Mouse (Mus musculus): ENCODE data around the gene Arhgap24. TPM values are rescaled to one million over a fixed set of nuclear protein-coding genes. Genes with fewer than 3 reads are reported as not detected.

The Arhgap24 gene
- polyA plus RNA-seq, 1 experiment from 2014 or later, result 3.6 TPM

DNA sequence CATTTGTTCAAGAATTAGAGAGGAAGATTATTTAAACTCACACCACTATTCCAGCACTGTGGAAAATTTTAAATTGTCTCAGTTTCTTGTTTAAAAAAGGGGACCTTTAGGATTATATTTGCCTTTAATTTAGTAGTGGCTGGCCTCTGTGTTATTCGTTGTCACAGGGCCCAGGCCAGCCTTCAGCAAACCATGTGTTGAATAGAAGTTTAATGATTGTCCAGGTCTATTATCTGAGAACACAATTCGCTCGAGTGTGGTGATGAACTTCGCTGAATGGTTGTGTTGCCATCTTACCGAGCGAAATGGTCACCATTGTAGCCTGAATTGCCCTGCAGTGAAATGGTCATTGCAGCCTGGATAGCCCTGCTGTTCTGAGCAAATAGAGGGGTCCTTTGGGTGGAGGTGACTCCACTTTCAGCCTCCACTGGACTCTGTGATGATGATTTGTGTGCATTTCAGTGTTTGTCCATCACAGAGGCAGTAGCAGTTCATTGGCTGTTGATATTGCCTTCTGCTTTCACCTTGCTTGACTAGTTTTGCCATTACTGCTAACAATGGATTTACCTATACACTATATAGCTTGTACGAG, 329.3 kb downstream of the Arhgap24 start:
- H3K4me2 ChIP-seq (ENCODE audit: low read depth, low read length), result no peak overlapping the region
- no peak for ATAC-seq (ENCODE audit: low read depth)
- H3K9me3 ChIP-seq (replicated peaks; ENCODE audit: control insufficient read depth, low read length), result no peaks in the 10 kb centered on the region
- no peaks in the 10 kb centered on the region for H3K27me3 ChIP-seq (ENCODE audit: control insufficient read depth, insufficient read depth, low read depth, low read length)
- no peak overlapping the region for H3K9ac ChIP-seq (ENCODE audit: low read depth, low read length)
- WGBS (ENCODE audit: insufficient replicate concordance), result 50% methylated on average over 7 of the region's 7 CpGs
- H3K36me3 ChIP-seq (ENCODE audit: control insufficient read depth, insufficient read depth), result no peaks in the 10 kb centered on the region
- no peak overlapping the region for H3K27ac ChIP-seq (ENCODE audit: low read length)
- no peak overlapping the region for H3K4me3 ChIP-seq (ENCODE audit: low read depth, low read length)
- H3K4me1 ChIP-seq (ENCODE audit: control insufficient read depth, low read depth, low read length), result no peaks in the 10 kb centered on the region; the same call in 1 of the 2 replicates

DNA sequence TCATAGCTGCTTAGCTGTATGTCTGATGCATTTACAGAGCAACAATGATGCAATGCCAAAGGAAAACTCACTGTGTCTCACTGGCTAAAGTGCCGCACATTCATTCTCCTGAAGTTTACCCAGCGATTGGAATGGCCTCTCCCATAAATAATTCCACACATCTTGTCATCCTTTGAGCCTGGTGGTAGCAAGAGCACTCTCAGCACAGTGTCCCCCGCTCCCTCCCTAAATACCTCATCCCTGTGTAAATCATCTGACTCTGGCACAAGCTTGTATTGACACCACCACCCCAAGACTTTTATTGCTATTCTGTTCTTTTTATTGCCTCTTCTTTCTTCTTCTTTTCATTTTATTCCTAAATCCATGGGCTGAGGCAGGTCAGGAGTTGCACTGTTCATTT, 332.1 kb downstream of the Arhgap24 start:
- Histone ChIP-seq H3K4me3 (ENCODE audit: low read depth, low read length) (no peak overlapping the region), H3K36me3 (ENCODE audit: control insufficient read depth, insufficient read depth) (no peaks in the 10 kb centered on the region), H3K4me2 (ENCODE audit: low read depth, low read length) (no peak overlapping the region), H3K9me3 (replicated peaks; ENCODE audit: control insufficient read depth, low read length) (no peaks in the 10 kb centered on the region), H3K4me1 (ENCODE audit: control insufficient read depth, low read depth, low read length) (no peaks in the 10 kb centered on the region), H3K9ac (ENCODE audit: low read depth, low read length) (no peak overlapping the region), H3K27me3 (ENCODE audit: control insufficient read depth, insufficient read depth, low read depth, low read length) (no peaks in the 10 kb centered on the region), H3K27ac (ENCODE audit: low read length) (no peak overlapping the region)
- WGBS (ENCODE audit: insufficient replicate concordance), result 63% methylated on average over 3 of the region's 3 CpGs
- no peak for ATAC-seq (ENCODE audit: low read depth)

DNA sequence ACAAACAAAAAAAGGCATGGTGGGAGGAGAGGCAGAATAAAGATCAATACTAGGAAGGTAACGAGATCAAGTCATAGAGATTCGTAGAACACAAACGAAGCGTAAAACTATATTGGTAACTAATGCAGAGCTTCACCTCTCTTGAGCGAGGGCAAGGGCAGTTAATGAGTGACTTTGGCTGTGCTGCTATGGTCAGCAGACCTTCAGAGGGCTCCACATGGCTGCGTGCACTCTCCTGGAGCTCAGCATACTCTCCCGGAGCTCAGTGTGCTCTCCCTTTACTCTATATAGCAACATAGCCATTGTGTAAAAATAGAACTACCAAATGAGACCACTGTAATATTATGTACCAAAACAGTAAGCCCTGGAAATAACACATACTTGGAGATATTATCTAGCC, 336.4 kb downstream of the Arhgap24 start:
- Histone ChIP-seq H3K4me2 (ENCODE audit: low read depth, low read length) (no peak overlapping the region), H3K4me3 (ENCODE audit: low read depth, low read length) (no peak overlapping the region), H3K27ac (ENCODE audit: low read length) (no peak overlapping the region), H3K4me1 (ENCODE audit: control insufficient read depth, low read depth, low read length) (no peaks in the 10 kb centered on the region), H3K9ac (ENCODE audit: low read depth, low read length) (no peak overlapping the region), H3K27me3 (ENCODE audit: control insufficient read depth, insufficient read depth, low read depth, low read length) (no peaks in the 10 kb centered on the region), H3K9me3 (replicated peaks; ENCODE audit: control insufficient read depth, low read length) (no peaks in the 10 kb centered on the region), H3K36me3 (ENCODE audit: control insufficient read depth, insufficient read depth) (no peaks in the 10 kb centered on the region)
- peak; percentile 94 for ATAC-seq (ENCODE audit: low read depth)
- WGBS (ENCODE audit: insufficient replicate concordance), result 54% methylated on average over 7 of the region's 7 CpGs

DNA sequence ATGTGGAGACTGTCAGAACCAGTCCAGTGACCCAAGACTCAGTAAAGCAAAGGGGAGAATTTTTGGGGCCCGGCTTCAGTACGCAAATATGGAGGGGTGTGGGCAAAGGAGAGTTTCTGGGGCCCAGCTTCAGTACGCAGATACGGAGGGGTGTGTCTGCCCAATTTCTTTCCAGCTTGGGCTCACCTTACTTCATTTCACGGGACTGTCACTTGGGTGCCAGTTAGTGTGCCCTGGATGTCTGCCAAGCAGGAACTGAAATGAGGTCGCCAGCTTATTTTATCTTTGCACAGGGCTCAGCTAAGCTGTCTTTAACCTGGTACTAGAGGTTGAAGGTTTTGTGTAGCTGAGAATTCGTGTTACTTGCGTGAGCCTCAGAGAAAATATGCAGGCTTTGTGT, 344.3 kb downstream of the Arhgap24 start:
- no peaks in the 10 kb centered on the region for H3K9me3 ChIP-seq (replicated peaks; ENCODE audit: control insufficient read depth, low read length)
- H3K27ac ChIP-seq (ENCODE audit: low read length), result no peak overlapping the region
- no peak overlapping the region for H3K4me3 ChIP-seq (ENCODE audit: low read depth, low read length)
- H3K36me3 ChIP-seq (ENCODE audit: control insufficient read depth, insufficient read depth), result no peaks in the 10 kb centered on the region
- no peaks in the 10 kb centered on the region for H3K4me1 ChIP-seq (ENCODE audit: control insufficient read depth, low read depth, low read length)
- H3K4me2 ChIP-seq (ENCODE audit: low read depth, low read length), result no peak overlapping the region
- WGBS (ENCODE audit: insufficient replicate concordance), result 67% methylated on average over 8 of the region's 8 CpGs
- H3K27me3 ChIP-seq (ENCODE audit: control insufficient read depth, insufficient read depth, low read depth, low read length), result no peaks in the 10 kb centered on the region
- H3K9ac ChIP-seq (ENCODE audit: low read depth, low read length), result no peak overlapping the region
- ATAC-seq (ENCODE audit: low read depth), result no peak

DNA sequence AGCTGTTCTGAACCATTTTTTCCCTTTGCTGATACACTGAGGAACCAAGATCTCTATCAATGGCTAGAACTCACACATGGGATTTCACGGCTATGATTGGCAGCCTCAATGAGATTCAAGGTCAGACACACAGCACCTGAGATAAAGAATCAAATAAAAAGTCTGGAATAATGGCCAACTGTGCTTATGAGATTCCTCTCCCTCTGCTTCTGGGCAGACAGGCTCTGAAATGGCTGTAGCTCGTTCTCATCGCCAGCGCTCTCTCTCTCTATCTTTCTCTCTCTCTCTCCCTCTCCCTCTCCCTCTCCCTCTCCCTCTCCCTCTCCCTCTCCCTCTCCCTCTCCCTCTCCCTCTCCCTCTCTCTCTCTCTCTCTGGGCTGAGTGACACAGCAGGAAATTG, 357.9 kb downstream of the Arhgap24 start:
- no peaks in the 10 kb centered on the region for H3K36me3 ChIP-seq (ENCODE audit: control insufficient read depth, insufficient read depth)
- no peak for ATAC-seq (ENCODE audit: low read depth)
- WGBS (ENCODE audit: insufficient replicate concordance), result 70% methylated on average over 4 of the region's 4 CpGs

DNA sequence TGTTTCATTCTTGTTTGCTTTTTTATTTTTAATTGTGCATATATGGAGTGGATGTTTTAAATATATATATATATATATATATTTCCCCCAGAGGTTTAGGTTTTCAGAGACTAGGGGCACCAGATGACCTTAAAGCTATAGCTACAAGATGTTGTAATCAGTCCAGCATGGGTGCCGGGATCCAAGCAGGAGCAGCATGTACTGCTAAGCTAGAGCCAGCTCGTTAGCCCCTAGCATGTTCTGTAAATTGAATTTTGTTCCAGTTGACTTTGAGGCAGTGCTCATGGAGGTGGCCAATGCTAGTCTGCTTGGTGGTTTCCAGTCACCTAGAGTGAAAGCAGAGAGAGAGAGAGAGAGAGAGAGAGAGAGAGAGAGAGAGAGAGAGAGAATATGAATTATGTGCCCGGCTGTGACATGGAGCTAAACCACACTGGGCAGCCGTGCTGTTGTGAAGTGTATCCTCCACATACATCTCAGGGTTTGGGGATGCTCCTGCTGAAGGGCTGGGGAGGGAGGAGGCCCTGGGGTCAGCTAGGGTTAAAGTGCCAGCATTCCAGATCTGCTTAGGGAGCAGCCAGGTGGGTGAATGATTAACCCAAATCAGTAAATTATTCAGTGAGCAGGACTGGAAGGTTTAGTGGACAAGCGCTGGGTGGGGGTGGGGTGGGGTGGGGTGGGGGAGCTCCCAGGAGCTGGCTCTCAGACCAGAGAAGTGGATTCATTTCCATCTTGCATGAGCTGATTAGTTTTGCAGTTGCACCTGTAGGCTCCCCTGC, 362.9 kb downstream of the Arhgap24 start:
- Histone ChIP-seq H3K4me1 (ENCODE audit: control insufficient read depth, low read depth, low read length) (no peaks in the 10 kb centered on the region), H3K9me3 (replicated peaks; ENCODE audit: control insufficient read depth, low read length) (no peaks in the 10 kb centered on the region), H3K9ac (ENCODE audit: low read depth, low read length) (no peak overlapping the region), H3K4me3 (ENCODE audit: low read depth, low read length) (no peak overlapping the region), H3K27ac (ENCODE audit: low read length) (no peak overlapping the region), H3K4me2 (ENCODE audit: low read depth, low read length) (no peak overlapping the region), H3K36me3 (ENCODE audit: control insufficient read depth, insufficient read depth) (no peaks in the 10 kb centered on the region), H3K27me3 (ENCODE audit: control insufficient read depth, insufficient read depth, low read depth, low read length) (no peaks in the 10 kb centered on the region)
- ATAC-seq (ENCODE audit: low read depth), result peak; percentile 86
- 45% methylated on average over 5 of the region's 5 CpGs for WGBS (ENCODE audit: insufficient replicate concordance)

More for the DNA sequence above, 357.9 kb downstream of the Arhgap24 start:
- no peaks in the 10 kb centered on the region for H3K9me3 ChIP-seq (replicated peaks; ENCODE audit: control insufficient read depth, low read length)
- no peak overlapping the region for H3K4me3 ChIP-seq (ENCODE audit: low read depth, low read length)
- no peaks in the 10 kb centered on the region for H3K4me1 ChIP-seq (ENCODE audit: control insufficient read depth, low read depth, low read length)
- no peak overlapping the region for H3K9ac ChIP-seq (ENCODE audit: low read depth, low read length)
- H3K27ac ChIP-seq (ENCODE audit: low read length), result no peak overlapping the region
- H3K4me2 ChIP-seq (ENCODE audit: low read depth, low read length), result no peak overlapping the region
- no peaks in the 10 kb centered on the region for H3K27me3 ChIP-seq (ENCODE audit: control insufficient read depth, insufficient read depth, low read depth, low read length)

DNA sequence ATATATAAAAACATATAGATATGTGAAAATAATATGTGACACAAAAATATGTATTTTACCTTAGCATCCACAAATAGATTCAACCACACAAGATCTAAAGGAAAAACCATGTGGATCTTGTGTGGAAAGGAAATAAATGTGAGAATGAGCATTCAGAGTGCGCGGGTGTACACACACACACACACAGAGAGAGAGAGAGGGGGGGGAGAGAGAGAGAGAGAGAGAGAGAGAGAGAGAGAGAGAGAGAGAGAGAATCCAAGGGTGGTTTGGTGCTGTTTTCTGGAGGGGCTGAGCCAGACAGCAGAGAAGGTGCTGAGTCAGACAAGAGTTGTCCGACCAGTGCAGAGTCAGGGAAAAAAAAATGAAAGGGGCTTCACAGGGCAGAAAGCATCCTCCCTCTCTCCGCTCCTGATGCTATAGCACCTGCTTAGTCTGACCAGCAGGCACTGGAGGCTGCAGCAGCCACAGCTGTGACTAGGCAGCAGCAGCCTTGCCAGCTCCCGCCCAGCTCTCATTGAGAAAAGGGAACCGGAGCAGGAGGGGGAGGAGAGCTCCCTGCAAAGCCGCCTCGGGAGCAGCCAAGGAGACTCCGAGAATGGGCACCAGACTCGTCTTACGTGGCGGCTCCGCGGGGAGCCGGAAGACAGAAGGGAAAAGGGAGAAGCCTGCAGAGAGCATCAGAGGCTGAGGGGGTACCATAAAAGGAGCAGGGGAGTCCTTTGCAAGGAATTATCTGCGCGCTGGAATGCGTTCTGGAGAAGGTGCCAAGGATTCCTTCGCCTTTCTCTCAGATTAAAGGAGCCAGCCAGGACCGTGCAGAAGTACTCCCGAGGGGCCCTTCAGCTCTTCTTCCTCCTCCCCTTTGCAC, 363.8 kb downstream of the Arhgap24 start:
- Histone ChIP-seq H3K36me3 (ENCODE audit: control insufficient read depth, insufficient read depth) (no peaks in the 10 kb centered on the region), H3K9ac (ENCODE audit: low read depth, low read length) (no peak overlapping the region), H3K4me1 (ENCODE audit: control insufficient read depth, low read depth, low read length) (no peaks in the 10 kb centered on the region), H3K27me3 (ENCODE audit: control insufficient read depth, insufficient read depth, low read depth, low read length) (no peaks in the 10 kb centered on the region), H3K9me3 (replicated peaks; ENCODE audit: control insufficient read depth, low read length) (no peaks in the 10 kb centered on the region), H3K4me2 (ENCODE audit: low read depth, low read length) (peak overlapping the region; percentile 41), H3K27ac (ENCODE audit: low read length) (no peak overlapping the region), H3K4me3 (ENCODE audit: low read depth, low read length) (peak overlapping the region; percentile 45)
- ATAC-seq (ENCODE audit: low read depth), result peak; percentile 55; the same call in 1 of the 2 replicates
- 3% methylated on average over 21 of the region's 21 CpGs for WGBS (ENCODE audit: insufficient replicate concordance)

DNA sequence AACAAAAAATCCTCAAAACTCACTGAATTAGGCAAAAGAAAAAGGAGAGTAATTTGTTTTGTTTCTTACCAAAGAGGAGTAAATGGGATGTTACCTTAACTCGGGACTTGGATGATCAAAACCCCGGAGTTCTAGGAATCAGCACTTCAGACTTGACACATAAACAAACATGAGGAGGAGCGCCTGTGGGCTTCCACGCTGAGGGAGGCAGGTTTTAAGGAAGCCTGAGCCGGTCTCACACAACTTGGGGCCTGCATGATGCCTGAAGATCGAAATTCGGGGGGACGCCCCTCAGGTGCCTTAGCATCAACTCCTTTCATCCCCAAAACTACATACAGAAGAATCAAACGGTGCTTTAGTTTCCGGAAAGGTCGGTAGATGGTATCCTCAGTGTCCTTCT, 364.6 kb downstream of the Arhgap24 start:
- no peaks in the 10 kb centered on the region for H3K4me1 ChIP-seq (ENCODE audit: control insufficient read depth, low read depth, low read length)
- H3K27me3 ChIP-seq (ENCODE audit: control insufficient read depth, insufficient read depth, low read depth, low read length), result no peaks in the 10 kb centered on the region
- no peak overlapping the region for H3K9ac ChIP-seq (ENCODE audit: low read depth, low read length)
- 19% methylated on average over 11 of the region's 11 CpGs for WGBS (ENCODE audit: insufficient replicate concordance)
- no peak for ATAC-seq (ENCODE audit: low read depth)
- no peak overlapping the region for H3K27ac ChIP-seq (ENCODE audit: low read length)
- H3K36me3 ChIP-seq (ENCODE audit: control insufficient read depth, insufficient read depth), result no peaks in the 10 kb centered on the region
- H3K9me3 ChIP-seq (replicated peaks; ENCODE audit: control insufficient read depth, low read length), result no peaks in the 10 kb centered on the region
- H3K4me2 ChIP-seq (ENCODE audit: low read depth, low read length), result peak overlapping the region; percentile 41; the same call in 1 of the 2 replicates
- no peak overlapping the region for H3K4me3 ChIP-seq (ENCODE audit: low read depth, low read length)
